Mouse (Mus musculus) spleen, adult 2 months (tissue): ENCODE measurements around the gene Brd9. TPM values are rescaled to one million over a fixed set of nuclear protein-coding genes. Genes with fewer than 3 reads are reported as not detected.

Source experiments
- DNase-seq, 2 experiments: peaks; one replicate each; pipeline versions ENCODE4 v3.0.0 to v3.0.0-alpha.2; 2012 to 2021; ENCODE audit warnings: low spot score in 2 of 2, low read depth in 1 of 2
- H3K27ac ChIP-seq: fragments of 200-500 bp; 2 replicates; pipeline ENCODE4 v1.5.1; 2012; ENCODE audit warnings: low read length, inconsistent platforms; ENCODE audit not compliant: insufficient read depth
- H3K27me3 ChIP-seq: fragments of 200-500 bp; 2 replicates; pipeline ENCODE4 v1.6.1; 2012; ENCODE audit warnings: mild to moderate bottlenecking, moderate library complexity, low read length, inconsistent platforms; ENCODE audit not compliant: control insufficient read depth, insufficient read depth
- H3K36me3 ChIP-seq: fragments of 200-500 bp; 2 replicates; pipeline ENCODE4 v1.6.1; 2012; ENCODE audit warnings: mild to moderate bottlenecking, low read length, inconsistent platforms; ENCODE audit not compliant: control insufficient read depth, insufficient read depth
- H3K4me1 ChIP-seq: fragments of 200-500 bp; 2 replicates; pipeline ENCODE4 v1.6.1; 2011; ENCODE audit warnings: inconsistent platforms; ENCODE audit not compliant: control insufficient read depth, insufficient read depth, insufficient read length
- H3K4me3 ChIP-seq: fragments of 200-500 bp; 2 replicates; pipeline ENCODE4 v1.5.1; 2011; ENCODE audit warnings: mild to moderate bottlenecking, inconsistent platforms; ENCODE audit not compliant: insufficient read depth, insufficient read length; ENCODE audit errors: extremely low read depth
- CTCF ChIP-seq: fragments of 200-500 bp; IDR thresholded peaks from 2 replicates; pipeline ENCODE4 v1.5.1; 2011; ENCODE audit warnings: mild to moderate bottlenecking, inconsistent platforms; ENCODE audit not compliant: insufficient read depth, insufficient read length, insufficient replicate concordance; ENCODE audit errors: extremely low read depth
- POLR2A ChIP-seq: fragments of 200-500 bp; IDR thresholded peaks from 2 replicates; pipeline ENCODE4 v1.6.1; 2011; ENCODE audit warnings: low read depth, low read length, inconsistent platforms
- WGBS: fragments of 180-500 bp; shearing (Covaris S2); methylation state at CpG from one replicate; pipeline ENCODE4 v1.1.7; 2018; 5-methylcytosine and 5-hydroxymethylcytosine counted together
- polyA plus RNA-seq: library from polyadenylated mRNA; depleted of rRNA; stranded (reverse); fragments of >200 nt; gene quantifications from 2 replicates; pipeline ENCODE4 v1.2.3, GENCODE M21; 2012; rRNA removed

Gene Brd9
- 26.6 and 27.8 TPM in 2 replicates for polyA plus RNA-seq

DNA sequence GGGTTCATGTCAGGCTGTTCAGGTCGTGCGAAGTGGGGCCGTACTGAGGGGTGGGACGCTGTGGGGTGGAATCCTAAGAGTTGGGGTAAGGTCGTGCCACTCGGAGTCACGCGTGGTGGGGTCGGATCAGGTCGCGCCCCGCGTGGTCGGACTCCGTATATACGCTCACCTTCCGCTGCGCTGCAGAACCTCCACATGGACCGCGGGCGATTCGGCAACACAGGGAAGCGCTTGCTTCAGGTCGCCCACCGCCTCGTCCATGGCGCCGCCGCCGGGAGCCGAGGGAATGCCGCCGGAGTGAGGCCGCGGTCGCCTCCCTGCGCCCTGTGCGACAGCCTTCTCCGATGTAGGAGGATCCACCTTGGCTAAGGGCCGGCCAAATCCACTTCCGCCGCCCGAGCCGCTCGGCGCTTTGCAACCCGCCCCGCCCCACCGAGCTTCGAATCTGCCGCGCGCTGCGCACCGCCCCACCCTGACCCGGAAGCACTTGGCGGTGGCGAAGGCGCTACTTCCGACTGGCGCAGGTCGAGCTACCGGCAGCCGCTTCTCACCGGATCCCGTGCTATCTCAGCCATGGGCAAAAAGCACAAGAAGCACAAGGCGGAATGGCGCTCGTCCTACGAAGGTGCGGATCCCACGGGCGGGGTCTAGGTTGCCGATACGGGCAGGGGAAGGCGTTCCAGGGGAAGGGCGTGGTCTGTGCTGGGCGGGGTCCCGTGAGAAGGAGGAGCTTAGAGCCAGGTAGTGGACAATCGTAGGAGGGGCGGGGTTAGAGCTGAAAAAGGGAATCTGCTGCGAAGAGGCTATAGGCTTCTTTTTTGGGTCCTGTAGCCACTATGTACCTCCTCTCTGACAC is at the start of gene Brd9, which contains the start of gene Trip13:
Gene Brd9 (plus strand): TSS at position 491 of the 856 bp plus-strand sequence.
Gene Trip13 (minus strand): TSS at position 464 of the 856 bp plus-strand sequence.
- TF ChIP-seq CTCF = no peak
- TF ChIP-seq POLR2A = no peak; the same call in 1 of the 2 replicates
- peak; percentile 82 to 91 for DNase-seq
- H3K4me1 ChIP-seq = peaks cover 7% of the 10 kb centered on the region; the same call in 1 of the 2 replicates
- WGBS = 1% methylated on average over 82 of the region's 82 CpGs
- peaks cover 7% of the 10 kb centered on the region for H3K36me3 ChIP-seq
- no peaks in the 10 kb centered on the region for H3K27me3 ChIP-seq
- peak within 1 kb of the TSS; percentile 95 for H3K27ac ChIP-seq
- peak within 1 kb of the TSS; percentile 86 for H3K4me3 ChIP-seq

DNA sequence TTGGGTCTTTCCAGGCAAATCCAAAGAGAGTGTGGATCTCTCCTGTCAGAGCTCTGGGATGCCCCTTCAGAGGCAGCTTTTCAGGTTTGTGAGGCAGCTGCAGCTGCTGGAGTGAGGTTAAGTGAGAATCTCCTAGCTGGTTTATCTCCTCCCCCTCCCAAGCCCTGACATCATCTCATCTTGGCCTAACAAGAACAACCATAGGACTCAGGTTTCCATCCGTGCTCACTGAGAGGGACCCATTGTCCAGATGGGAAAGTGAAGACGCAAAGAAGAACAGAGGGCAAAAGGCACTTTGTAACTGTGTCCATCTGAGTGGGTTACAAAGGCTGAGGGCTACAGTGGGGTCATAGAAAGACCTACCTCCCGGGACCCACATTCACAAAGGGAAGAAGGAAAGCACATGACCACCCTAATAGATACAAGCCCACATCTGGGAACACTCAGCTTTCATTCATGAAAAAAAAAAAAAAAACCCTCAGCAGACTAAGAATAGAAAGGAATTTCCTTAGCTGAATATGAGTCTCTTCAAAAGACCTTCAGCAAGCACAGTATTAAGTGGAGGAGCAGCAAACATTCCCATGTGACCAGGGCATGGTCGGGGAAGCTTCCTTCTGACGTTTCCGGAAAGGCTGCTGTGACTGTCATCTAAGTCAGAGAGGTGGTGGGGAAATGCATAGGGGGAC is 45.0 kb upstream of the Brd9 start:
- 60% methylated on average over 6 of the region's 6 CpGs for WGBS
- no peaks in the 10 kb centered on the region for H3K4me1 ChIP-seq
- no peaks in the 10 kb centered on the region for H3K36me3 ChIP-seq
- no peak for DNase-seq
- TF ChIP-seq CTCF (no peak), POLR2A (no peak)
- no peaks in the 10 kb centered on the region for H3K27me3 ChIP-seq
- H3K27ac ChIP-seq = no peak overlapping the region
- H3K4me3 ChIP-seq = no peak overlapping the region

GRCm38 (mm10) chr13:73897561-73897960 is 40.0 kb upstream of the Brd9 start:
- no peak for DNase-seq
- no peak overlapping the region for H3K4me3 ChIP-seq
- 70% methylated on average over 3 of the region's 3 CpGs for whole genome bisulfite sequencing
- TF ChIP-seq CTCF = no peak
- no peak for TF ChIP-seq POLR2A
- H3K4me1 ChIP-seq = no peaks in the 10 kb centered on the region
- no peaks in the 10 kb centered on the region for H3K27me3 ChIP-seq
- no peaks in the 10 kb centered on the region for H3K36me3 ChIP-seq
- H3K27ac ChIP-seq = no peak overlapping the region

GRCm38 (mm10) chr13:73907136-73907535 is 30.5 kb upstream of the Brd9 start:
- Histone ChIP-seq H3K4me1 (no peaks in the 10 kb centered on the region), H3K36me3 (no peaks in the 10 kb centered on the region), H3K27me3 (no peaks in the 10 kb centered on the region), H3K4me3 (no peak overlapping the region), H3K27ac (no peak overlapping the region)
- no peak for TF ChIP-seq POLR2A
- TF ChIP-seq CTCF = no peak
- no peak for DNase-seq
- WGBS = 88% methylated on average over 5 of the region's 5 CpGs

DNA sequence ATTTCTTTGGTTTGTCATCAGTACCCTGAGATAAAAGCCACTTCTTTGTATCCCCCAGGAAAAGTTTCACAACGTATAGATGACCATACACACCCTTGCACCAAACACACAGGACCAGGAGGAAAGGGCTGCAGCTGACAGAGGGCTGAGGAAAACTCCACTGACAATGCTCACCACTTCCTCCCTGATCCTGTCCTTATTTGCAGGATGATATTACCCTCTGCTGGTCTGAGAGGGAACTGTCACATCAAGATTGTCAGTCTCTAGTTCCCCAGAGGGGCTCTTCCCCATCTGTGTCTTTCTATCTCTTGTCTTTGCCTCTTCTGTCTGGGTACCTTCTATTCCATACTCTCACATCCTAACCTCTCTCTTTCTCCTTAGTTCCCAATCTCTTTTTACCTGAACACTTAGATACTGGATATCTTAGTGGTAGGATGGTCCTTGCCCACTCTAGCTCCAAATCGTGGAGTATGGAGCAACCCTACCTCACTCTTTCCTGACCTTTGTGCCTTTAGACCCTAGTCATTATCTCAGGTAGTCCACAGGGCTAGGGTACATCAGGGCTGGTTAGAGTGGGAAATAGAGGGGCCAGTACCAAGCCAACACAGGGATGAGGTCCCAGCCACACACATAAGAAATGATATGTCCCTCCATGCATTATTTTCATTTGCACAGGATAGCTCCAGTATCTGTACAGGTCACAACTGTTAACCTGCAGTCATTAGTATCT is 29.8 kb upstream of the Brd9 start:
- 57% methylated on average over 2 of the region's 2 CpGs for WGBS

GRCm38 (mm10) chr13:73913066-73913465 is 24.5 kb upstream of the Brd9 start:
- no peak for TF ChIP-seq CTCF
- no peak for TF ChIP-seq POLR2A
- no peak for DNase-seq
- Histone ChIP-seq H3K4me3 (no peak overlapping the region), H3K4me1 (no peaks in the 10 kb centered on the region), H3K36me3 (no peaks in the 10 kb centered on the region; the same call in 1 of the 2 replicates), H3K27ac (no peak overlapping the region), H3K27me3 (no peaks in the 10 kb centered on the region)
- WGBS = 96% methylated on average over 4 of the region's 4 CpGs

More for the DNA sequence above, 29.8 kb upstream of the Brd9 start:
- H3K36me3 ChIP-seq = no peaks in the 10 kb centered on the region
- H3K4me3 ChIP-seq = no peak overlapping the region
- no peaks in the 10 kb centered on the region for H3K4me1 ChIP-seq
- peak; percentile 7 to 13 for DNase-seq
- no peak overlapping the region for H3K27ac ChIP-seq
- no peak for TF ChIP-seq POLR2A
- TF ChIP-seq CTCF = peak; percentile 51; the same call in 1 of the 2 replicates
- no peaks in the 10 kb centered on the region for H3K27me3 ChIP-seq
